Mouse (Mus musculus) stomach, embryonic 15.5 days (tissue): Measurements from ENCODE around the gene Oas1h. TPM values are rescaled to one million over a fixed set of nuclear protein-coding genes. Genes with fewer than 3 reads are reported as not detected.

Source experiments
- ATAC-seq: fragments of 200-750 bp; cut with Nextera tagmentation; 2 replicates; pipeline ENCODE4 v1.8.0; 2017; ENCODE audit warnings: low read depth, moderate number of reproducible peaks, moderate TSS enrichment; ENCODE audit not compliant: insufficient read depth, low FRiP score
- H3K27ac ChIP-seq: fragments of 300-500 bp; sonication (generic); 2 replicates; pipeline ENCODE4 v1.5.1; 2015; ENCODE audit warnings: mild to moderate bottlenecking, inconsistent platforms
- H3K27me3 ChIP-seq: fragments of 300-500 bp; sonication (generic); replicated peaks from 2 replicates; pipeline ENCODE4 v1.6.1; 2015; ENCODE audit warnings: inconsistent platforms
- H3K36me3 ChIP-seq: fragments of 300-500 bp; sonication (generic); 2 replicates; pipeline ENCODE4 v1.6.1; 2015; ENCODE audit warnings: inconsistent platforms
- H3K4me1 ChIP-seq: fragments of 300-500 bp; sonication (generic); 2 replicates; pipeline ENCODE4 v1.6.1; 2015; ENCODE audit warnings: inconsistent platforms
- H3K4me2 ChIP-seq: fragments of 300-500 bp; sonication (generic); 2 replicates; pipeline ENCODE4 v1.6.1; 2015; ENCODE audit warnings: mild to moderate bottlenecking, inconsistent platforms
- H3K4me3 ChIP-seq: fragments of 300-500 bp; sonication (generic); replicated peaks from 2 replicates; pipeline ENCODE4 v1.5.1; 2015; ENCODE audit warnings: inconsistent platforms
- H3K9ac ChIP-seq: fragments of 300-500 bp; sonication (generic); 2 replicates; pipeline ENCODE4 v1.6.1; 2015; ENCODE audit warnings: inconsistent platforms
- H3K9me3 ChIP-seq: fragments of 300-500 bp; sonication (generic); 2 replicates; pipeline ENCODE4 v1.6.1; 2016; ENCODE audit warnings: inconsistent platforms
- WGBS: fragments of 180-500 bp; shearing (Covaris S2); methylation state at CpG from one replicate; pipeline ENCODE4 v1.1.7; 2015; 5-methylcytosine and 5-hydroxymethylcytosine counted together
- polyA plus RNA-seq: library from polyadenylated mRNA; unstranded; fragments of >200 nt; fragmentation: Nextera tagmentation; extraction: Ambion mirVana; gene quantifications from 2 replicates; pipeline ENCODE4 v1.2.1, GENCODE M21; 2015

Gene Oas1h
- polyA plus RNA-seq = not detected in 2 replicates

- no peak within 1 kb of the TSS for H3K27ac ChIP-seq
- no peak within 1 kb of the TSS for H3K4me3 ChIP-seq
- no peak for ATAC-seq
- no peak within 1 kb of the TSS for H3K9ac ChIP-seq
- WGBS = 40% methylated on average over 4 of the region's 4 CpGs
- no peaks in the 10 kb centered on the region for H3K36me3 ChIP-seq
- no peaks in the 10 kb centered on the region for H3K4me1 ChIP-seq
- no peaks in the 10 kb centered on the region for H3K27me3 ChIP-seq
- no peak within 1 kb of the TSS for H3K4me2 ChIP-seq
- H3K9me3 ChIP-seq = no peaks in the 10 kb centered on the region
These were observed at the start of gene Oas1h for GRCm38 (mm10) chr5:120861121-120861520. TSS of gene Oas1h (plus strand) at chr5:120861421.

GRCm38 (mm10) chr5:120811951-120812819 lies 49.0 kb upstream of the Oas1h start, which contains the start of gene Oas1c:
TSS of gene Oas1c (minus strand) at chr5:120812514.
- peak; percentile 86 for ATAC-seq
- Histone ChIP-seq H3K27ac (peak within 1 kb of the TSS; percentile 83), H3K36me3 (no peaks in the 10 kb centered on the region), H3K4me2 (peak within 1 kb of the TSS; percentile 67), H3K9me3 (no peaks in the 10 kb centered on the region), H3K4me1 (no peaks in the 10 kb centered on the region; the same call in 1 of the 2 replicates), H3K4me3 (peak within 1 kb of the TSS; percentile 44), H3K27me3 (no peaks in the 10 kb centered on the region), H3K9ac (peak within 1 kb of the TSS; percentile 34; the same call in 1 of the 2 replicates)
- 3% methylated on average over 18 of the region's 18 CpGs for WGBS

DNA sequence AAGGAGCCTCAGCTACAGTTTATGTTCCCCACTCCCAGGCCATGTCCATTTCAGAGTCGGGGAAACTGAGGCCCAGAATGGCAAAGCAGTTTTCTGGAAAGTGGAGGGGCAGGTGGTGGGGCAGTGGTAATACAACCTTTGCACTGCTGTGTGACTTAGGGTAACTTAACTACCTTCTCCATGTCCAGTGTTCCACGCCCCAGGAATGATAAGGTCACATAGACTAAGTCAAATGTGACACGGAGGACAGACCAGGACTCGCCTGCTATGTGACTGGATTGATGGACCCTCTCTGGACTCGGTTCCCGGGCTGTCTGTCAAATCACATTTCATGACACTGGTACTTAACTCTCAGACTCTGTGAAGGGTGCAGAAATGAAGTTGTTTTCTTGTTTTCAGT lies 48.2 kb upstream of the Oas1h start:
- Histone ChIP-seq H3K36me3 (no peaks in the 10 kb centered on the region), H3K9ac (no peak overlapping the region), H3K9me3 (no peaks in the 10 kb centered on the region), H3K27me3 (no peaks in the 10 kb centered on the region), H3K4me1 (no peaks in the 10 kb centered on the region; the same call in 1 of the 2 replicates), H3K4me3 (peak overlapping the region; percentile 44), H3K4me2 (peak overlapping the region; percentile 67), H3K27ac (no peak overlapping the region)
- WGBS = 70% methylated on average over 6 of the region's 6 CpGs
- ATAC-seq = no peak

- Histone ChIP-seq H3K4me2 (no peak overlapping the region), H3K36me3 (no peaks in the 10 kb centered on the region), H3K27ac (no peak overlapping the region), H3K4me1 (no peaks in the 10 kb centered on the region; the same call in 1 of the 2 replicates), H3K9ac (no peak overlapping the region), H3K9me3 (no peaks in the 10 kb centered on the region), H3K4me3 (no peak overlapping the region), H3K27me3 (no peaks in the 10 kb centered on the region)
- 58% methylated on average over 3 of the region's 3 CpGs for WGBS
- no peak for ATAC-seq
These were observed 45.3 kb upstream of the Oas1h start for GRCm38 (mm10) chr5:120815949-120816348.

DNA sequence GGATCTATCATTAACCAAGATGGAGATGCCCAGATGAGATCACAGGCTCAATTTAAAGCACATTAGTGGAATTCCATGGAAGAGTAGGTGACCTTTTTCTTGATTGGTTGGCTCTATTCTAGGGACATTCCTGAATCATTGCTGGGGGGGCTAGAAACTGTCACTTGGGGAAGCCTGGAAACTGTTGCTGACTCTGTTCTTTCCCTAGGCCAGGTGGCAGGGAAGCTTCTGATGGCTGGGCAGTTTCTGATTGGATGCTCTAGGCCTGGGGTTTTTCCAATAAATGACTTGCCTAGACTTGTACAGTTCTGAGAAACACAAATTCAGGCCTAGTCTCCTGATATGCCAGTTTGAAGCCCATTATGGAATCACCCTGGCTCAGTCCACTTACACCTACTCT lies 42.2 kb upstream of the Oas1h start:
- Histone ChIP-seq H3K4me1 (no peaks in the 10 kb centered on the region), H3K4me2 (no peak overlapping the region), H3K27me3 (no peaks in the 10 kb centered on the region), H3K36me3 (no peaks in the 10 kb centered on the region), H3K27ac (no peak overlapping the region), H3K9me3 (no peaks in the 10 kb centered on the region), H3K4me3 (no peak overlapping the region), H3K9ac (no peak overlapping the region)
- no peak for ATAC-seq

GRCm38 (mm10) chr5:120831031-120831430 lies 30.2 kb upstream of the Oas1h start:
- H3K4me2 ChIP-seq = no peak overlapping the region
- H3K4me1 ChIP-seq = no peaks in the 10 kb centered on the region
- H3K4me3 ChIP-seq = no peak overlapping the region
- no peaks in the 10 kb centered on the region for H3K36me3 ChIP-seq
- H3K9me3 ChIP-seq = no peaks in the 10 kb centered on the region
- H3K27me3 ChIP-seq = no peaks in the 10 kb centered on the region
- H3K9ac ChIP-seq = no peak overlapping the region
- H3K27ac ChIP-seq = no peak overlapping the region
- no peak for ATAC-seq
- WGBS = 69% methylated on average over 4 of the region's 4 CpGs

GRCm38 (mm10) chr5:120833335-120834280 lies 27.6 kb upstream of the Oas1h start:
- 13% methylated on average over 17 of the region's 17 CpGs for WGBS
- no peaks in the 10 kb centered on the region for H3K27me3 ChIP-seq
- H3K36me3 ChIP-seq = no peaks in the 10 kb centered on the region
- H3K9ac ChIP-seq = no peak overlapping the region
- no peaks in the 10 kb centered on the region for H3K9me3 ChIP-seq
- no peak for ATAC-seq
- no peak overlapping the region for H3K4me3 ChIP-seq
- no peak overlapping the region for H3K4me2 ChIP-seq
- H3K27ac ChIP-seq = no peak overlapping the region
- no peaks in the 10 kb centered on the region for H3K4me1 ChIP-seq

GRCm38 (mm10) chr5:120836731-120837585 lies 24.3 kb upstream of the Oas1h start:
- no peak overlapping the region for H3K4me3 ChIP-seq
- H3K9me3 ChIP-seq = no peaks in the 10 kb centered on the region
- H3K4me1 ChIP-seq = no peaks in the 10 kb centered on the region
- H3K27ac ChIP-seq = no peak overlapping the region
- no peak overlapping the region for H3K9ac ChIP-seq
- H3K4me2 ChIP-seq = no peak overlapping the region
- H3K27me3 ChIP-seq = no peaks in the 10 kb centered on the region
- 7% methylated on average over 8 of the region's 8 CpGs for WGBS
- H3K36me3 ChIP-seq = no peaks in the 10 kb centered on the region
- no peak for ATAC-seq

DNA sequence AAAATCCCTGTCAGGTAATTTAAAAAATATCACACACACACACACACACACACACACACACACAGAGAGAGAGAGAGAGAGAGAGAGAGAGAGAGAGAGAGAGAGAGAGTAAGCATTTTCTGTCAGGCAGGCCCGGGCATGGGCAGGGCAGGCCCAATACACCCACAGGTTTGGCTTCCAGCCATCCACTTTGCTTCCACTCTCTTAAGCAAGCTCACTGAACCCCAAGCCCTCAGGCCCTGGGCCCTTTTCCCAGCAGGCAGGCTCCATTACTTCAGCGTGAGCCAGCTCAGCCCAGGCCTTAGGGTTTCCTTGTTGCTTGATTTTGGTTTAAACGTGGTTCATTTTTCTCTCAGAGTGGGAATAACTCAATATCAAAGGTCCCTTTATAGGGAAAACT lies 16.5 kb upstream of the Oas1h start:
- 59% methylated on average over 3 of the region's 3 CpGs for WGBS

DNA sequence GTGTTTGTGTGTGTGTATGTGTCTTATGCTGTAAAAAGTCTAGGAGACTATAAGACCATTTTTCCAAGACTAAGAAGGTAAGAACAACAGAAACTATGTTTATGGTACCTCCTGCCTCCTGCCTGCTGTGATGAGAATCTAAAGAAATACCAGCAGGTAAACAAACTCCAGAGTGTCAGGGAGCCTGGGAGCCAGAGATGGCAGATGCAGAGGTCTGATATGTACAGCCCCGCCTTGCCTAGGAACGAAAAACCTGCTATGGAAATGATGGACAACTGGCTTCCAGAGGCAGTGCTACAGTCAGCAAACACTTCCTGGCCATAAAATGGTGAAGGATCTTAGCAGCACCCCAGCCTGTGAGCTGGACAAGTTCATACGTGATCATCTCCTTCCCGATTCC lies 14.2 kb upstream of the Oas1h start, which contains the start of gene Oas1f:
Oas1f (plus strand) TSS at position 301 of the 400 bp plus-strand sequence.
- no peak within 1 kb of the TSS for H3K27ac ChIP-seq
- ATAC-seq = no peak
- H3K4me2 ChIP-seq = no peak within 1 kb of the TSS
- no peak within 1 kb of the TSS for H3K4me3 ChIP-seq
- H3K27me3 ChIP-seq = no peaks in the 10 kb centered on the region
- no peaks in the 10 kb centered on the region for H3K36me3 ChIP-seq
- no peaks in the 10 kb centered on the region for H3K9me3 ChIP-seq
- no peaks in the 10 kb centered on the region for H3K4me1 ChIP-seq
- 59% methylated on average over 4 of the region's 4 CpGs for WGBS
- no peak within 1 kb of the TSS for H3K9ac ChIP-seq

More for the DNA sequence above, 16.5 kb upstream of the Oas1h start:
- no peak overlapping the region for H3K4me2 ChIP-seq
- H3K27me3 ChIP-seq = no peaks in the 10 kb centered on the region
- no peaks in the 10 kb centered on the region for H3K36me3 ChIP-seq
- no peak overlapping the region for H3K9ac ChIP-seq
- H3K4me3 ChIP-seq = no peak overlapping the region
- H3K27ac ChIP-seq = no peak overlapping the region
- H3K9me3 ChIP-seq = no peaks in the 10 kb centered on the region
- H3K4me1 ChIP-seq = no peaks in the 10 kb centered on the region
- ATAC-seq = peak; percentile 58; the same call in 1 of the 2 replicates

GRCm38 (mm10) chr5:120849601-120850136 lies 11.6 kb upstream of the Oas1h start:
- no peak for ATAC-seq

More at GRCm38 (mm10) chr5:120849601-120850136, 11.6 kb upstream of the Oas1h start:
- WGBS = 58% methylated on average over 3 of the region's 3 CpGs
- Histone ChIP-seq H3K4me1 (no peaks in the 10 kb centered on the region), H3K9me3 (no peaks in the 10 kb centered on the region), H3K36me3 (no peaks in the 10 kb centered on the region), H3K4me2 (no peak overlapping the region), H3K4me3 (no peak overlapping the region), H3K9ac (no peak overlapping the region), H3K27me3 (no peaks in the 10 kb centered on the region), H3K27ac (no peak overlapping the region)
